In genomic region chr2:132712061-132712460, GRCm38 (mm10) we compare ENCODE assay signal across 25 mouse cellular contexts. TPM values are rescaled to one million over a fixed set of nuclear protein-coding genes. Genes with fewer than 3 reads are reported as not detected.
DNase-seq lines count a peak whose midpoint lies in the region; ATAC-seq and TF ChIP-seq lines count a peak whose summit lies in the region.
"Had no signal": no experiment of that assay in that cellular context is flagged by ENCODE, and none has a peak within 500 bp of the region (broad histone marks: within the 10 kb centered on the region; RNA-seq: fewer than 3 reads in every experiment).

No protein-coding gene starts in this region.

- no peaks in the 10 kb centered on the region for H3K9me3 ChIP-seq in forebrain, embryonic 13.5 days (replicated peaks)
- no peaks in the 10 kb centered on the region for H3K9me3 ChIP-seq in forebrain, embryonic 14.5 days (replicated peaks; ENCODE audit: control insufficient read depth, low read length)
- H3K9me3 ChIP-seq: forebrain, embryonic 10.5 days; heart, embryonic 12.5 days; heart, embryonic 15.5 days; hindbrain, embryonic 10.5 days; hindbrain, embryonic 13.5 days; intestine, embryonic 15.5 days had no signal

- TF ChIP-seq CTCF in gastrocnemius, adult 2 months (IDR thresholded peaks at IDR 0.05): no peak

- no peaks in the 10 kb centered on the region for H3K27me3 ChIP-seq in forebrain, embryonic 13.5 days
- no peaks in the 10 kb centered on the region for H3K27me3 ChIP-seq in forebrain, embryonic 14.5 days (replicated peaks; ENCODE audit: control insufficient read depth, insufficient read depth, low read length)
- H3K27me3 ChIP-seq: heart, embryonic 12.5 days; heart, embryonic 15.5 days; hindbrain, embryonic 13.5 days; intestine, embryonic 15.5 days had no signal

- H3K4me1 ChIP-seq in forebrain, embryonic 13.5 days: peaks cover 14% of the 10 kb centered on the region
- peaks cover 9% of the 10 kb centered on the region for H3K4me1 ChIP-seq in forebrain, embryonic 14.5 days (ENCODE audit: control insufficient read depth, insufficient read depth, low read length)
- H3K4me1 ChIP-seq: intestine, embryonic 15.5 days had no signal

- no peak overlapping the region for H3K4me3 ChIP-seq in forebrain, embryonic 13.5 days
- no peak overlapping the region for H3K4me3 ChIP-seq in forebrain, embryonic 14.5 days (ENCODE audit: low read depth, low read length)
- H3K4me3 ChIP-seq in gastrocnemius, adult 2 months: no peak overlapping the region
- H3K4me3 ChIP-seq: forebrain, embryonic 10.5 days; heart, embryonic 12.5 days; heart, embryonic 15.5 days; hindbrain, embryonic 10.5 days; hindbrain, embryonic 13.5 days; intestine, embryonic 15.5 days had no signal

- H3K9ac ChIP-seq in forebrain, embryonic 13.5 days: no peak overlapping the region
- H3K9ac ChIP-seq in forebrain, embryonic 14.5 days (ENCODE audit: low read length): no peak overlapping the region
- H3K9ac ChIP-seq: heart, embryonic 12.5 days; heart, embryonic 15.5 days; hindbrain, embryonic 13.5 days; intestine, embryonic 15.5 days had no signal

- no peak overlapping the region for H3K4me2 ChIP-seq in forebrain, embryonic 13.5 days
- H3K4me2 ChIP-seq in forebrain, embryonic 14.5 days (ENCODE audit: low read length): no peak overlapping the region
- H3K4me2 ChIP-seq: heart, embryonic 12.5 days; heart, embryonic 15.5 days; hindbrain, embryonic 13.5 days; intestine, embryonic 15.5 days had no signal

- H3K27ac ChIP-seq in forebrain, embryonic 13.5 days: peak overlapping the region; percentile 3; the same call in 1 of the 2 replicates
- H3K27ac ChIP-seq in forebrain, embryonic 14.5 days (ENCODE audit: low read depth, low read length): no peak overlapping the region
- H3K27ac ChIP-seq in gastrocnemius, adult 2 months: no peak overlapping the region
- H3K27ac ChIP-seq: forebrain, embryonic 10.5 days; heart, embryonic 15.5 days; hindbrain, embryonic 10.5 days; hindbrain, embryonic 13.5 days; intestine, embryonic 15.5 days had no signal

- no peak for ATAC-seq in forebrain, embryonic 13.5 days
- no peak for ATAC-seq in forebrain, embryonic 14.5 days
- ATAC-seq: CD4-positive, CD25-positive, alpha-beta regulatory T cell, adult 4 months; forebrain, embryonic 16.5 days; hindbrain, embryonic 16.5 days; intestine, embryonic 15.5 days had no signal

- no peaks in the 10 kb centered on the region for H3K36me3 ChIP-seq in forebrain, embryonic 13.5 days (ENCODE audit: poor library complexity, severe bottlenecking)
- no peaks in the 10 kb centered on the region for H3K36me3 ChIP-seq in forebrain, embryonic 14.5 days (ENCODE audit: control insufficient read depth, insufficient read depth, low read length)
- H3K36me3 ChIP-seq: heart, embryonic 15.5 days had no signal

- 82% methylated on average over 8 of the region's 8 CpGs for whole genome bisulfite sequencing in forebrain, embryonic 13.5 days
- 78% methylated on average over 8 of the region's 8 CpGs for WGBS in forebrain, embryonic 14.5 days

- no peak for DNase-seq in forebrain, embryonic 14.5 days (ENCODE audit: low spot score)
- peak; percentile 47 for DNase-seq in gastrocnemius, adult 2 months
- no peak for DNase-seq in gastrocnemius, postnatal 14 days
- peak; percentile 59 to 61 for DNase-seq in right cerebral cortex, postnatal 10 days (ENCODE audit: low spot score in 2 of 2)
- no peak for DNase-seq in right cerebral cortex, adult 18-20 months
- DNase-seq in thymus, postnatal 25 days: no peak
- DNase-seq: adrenal gland, adult 2 months; adrenal gland, postnatal 14 days; cerebellum, adult 11-12 months; cerebellum, adult 9-11 months; gastrocnemius, postnatal 25 days; heart, adult 18-20 months; heart, postnatal 10 days; heart, postnatal 36 days; kidney, adult 11 months had no signal

- intact Hi-C loops in gastrocnemius, adult 2 months (cut with DNase I): no loop called here
- intact Hi-C loops in gastrocnemius, postnatal 14 days (cut with DNase I; ENCODE audit: low total_unique reads): no loop called here

RNA-seq across cellular contexts. Expression of gene Shld1, which starts 25.3 kb away (rescaled TPM):
- 21.7 and 23.6 TPM in 2 replicates for polyA plus RNA-seq in forebrain, embryonic 13.5 days (2015; fragmentation: Nextera tagmentation; extraction: Ambion mirVana)
- polyA plus RNA-seq in forebrain, embryonic 14.5 days (2014; fragmentation: Nextera tagmentation; extraction: Ambion mirVana): 25.8 and 30.8 TPM in 2 replicates
- total RNA-seq in gastrocnemius, adult 2 months (2021): 1 to 10 TPM; 6.2 to 6.9 TPM
- total RNA-seq in gastrocnemius, postnatal 14 days (2021): 1 to 10 TPM; 3.1 to 3.2 TPM

Comparison
In these comparisons a context has a peak if more than half of its experiments do, and no peak if none do; other contexts are left out.
1. DNase-seq: peak in gastrocnemius, adult 2 months (single experiment) and right cerebral cortex, postnatal 10 days (2 of 2); none in forebrain, embryonic 14.5 days (single experiment), gastrocnemius, postnatal 14 days (single experiment), right cerebral cortex, adult 18-20 months (single experiment) and thymus, postnatal 25 days (single experiment).